Mouse (Mus musculus): Measurements from ENCODE around the gene Ppp2r5b. TPM values are rescaled to one million over a fixed set of nuclear protein-coding genes. Genes with fewer than 3 reads are reported as not detected.

Gene Ppp2r5b
- polyA plus RNA-seq, 1 experiment: 133 TPM

- peak; percentile 99 for DNase-seq (ENCODE audit: low read depth)
- peak; percentile 84 for TF ChIP-seq CTCF (IDR thresholded peaks at IDR 0.05; ENCODE audit: borderline replicate concordance, extremely low read depth, insufficient read depth, insufficient read length)
- peak; percentile 77 for TF ChIP-seq POLR2A (IDR thresholded peaks at IDR 0.05; ENCODE audit: borderline replicate concordance, extremely low read depth, insufficient read depth, insufficient read length, poor library complexity, severe bottlenecking)
Observed at GRCm38 (mm10) chr19:6276426-6277421, 41.1 kb upstream of the Ppp2r5b start, which contains the start of gene Ehd1. TSS of gene Ehd1 (plus strand) at chr19:6276725.

GRCm38 (mm10) chr19:6275740-6276389, 40.2 kb upstream of the Ppp2r5b start:
- TF ChIP-seq POLR2A (IDR thresholded peaks at IDR 0.05; ENCODE audit: borderline replicate concordance, extremely low read depth, insufficient read depth, insufficient read length, poor library complexity, severe bottlenecking) (no peak), CTCF (IDR thresholded peaks at IDR 0.05; ENCODE audit: borderline replicate concordance, extremely low read depth, insufficient read depth, insufficient read length) (no peak)
- no peak for DNase-seq (ENCODE audit: low read depth)

- no peak for DNase-seq (ENCODE audit: low read depth)
- TF ChIP-seq POLR2A (IDR thresholded peaks at IDR 0.05; ENCODE audit: borderline replicate concordance, extremely low read depth, insufficient read depth, insufficient read length, poor library complexity, severe bottlenecking) (no peak), CTCF (IDR thresholded peaks at IDR 0.05; ENCODE audit: borderline replicate concordance, extremely low read depth, insufficient read depth, insufficient read length) (no peak)
Observed at GRCm38 (mm10) chr19:6273998-6274608, 38.4 kb upstream of the Ppp2r5b start.

- TF ChIP-seq POLR2A (IDR thresholded peaks at IDR 0.05; ENCODE audit: borderline replicate concordance, extremely low read depth, insufficient read depth, insufficient read length, poor library complexity, severe bottlenecking) (no peak), CTCF (IDR thresholded peaks at IDR 0.05; ENCODE audit: borderline replicate concordance, extremely low read depth, insufficient read depth, insufficient read length) (no peak)
- DNase-seq (ENCODE audit: low read depth): no peak
Observed at GRCm38 (mm10) chr19:6273592-6273991, 37.9 kb upstream of the Ppp2r5b start.

GRCm38 (mm10) chr19:6272738-6273137, 37.1 kb upstream of the Ppp2r5b start:
- no peak for DNase-seq (ENCODE audit: low read depth)
- TF ChIP-seq POLR2A (IDR thresholded peaks at IDR 0.05; ENCODE audit: borderline replicate concordance, extremely low read depth, insufficient read depth, insufficient read length, poor library complexity, severe bottlenecking) (no peak), CTCF (IDR thresholded peaks at IDR 0.05; ENCODE audit: borderline replicate concordance, extremely low read depth, insufficient read depth, insufficient read length) (no peak)

GRCm38 (mm10) chr19:6272053-6272452, 36.4 kb upstream of the Ppp2r5b start:
- DNase-seq (ENCODE audit: low read depth): no peak
- TF ChIP-seq CTCF (IDR thresholded peaks at IDR 0.05; ENCODE audit: borderline replicate concordance, extremely low read depth, insufficient read depth, insufficient read length): no peak
- no peak for TF ChIP-seq POLR2A (IDR thresholded peaks at IDR 0.05; ENCODE audit: borderline replicate concordance, extremely low read depth, insufficient read depth, insufficient read length, poor library complexity, severe bottlenecking)

- no peak for TF ChIP-seq CTCF (IDR thresholded peaks at IDR 0.05; ENCODE audit: borderline replicate concordance, extremely low read depth, insufficient read depth, insufficient read length)
- TF ChIP-seq POLR2A (IDR thresholded peaks at IDR 0.05; ENCODE audit: borderline replicate concordance, extremely low read depth, insufficient read depth, insufficient read length, poor library complexity, severe bottlenecking): no peak
- DNase-seq (ENCODE audit: low read depth): no peak
Observed at GRCm38 (mm10) chr19:6271206-6271605, 35.5 kb upstream of the Ppp2r5b start.

- no peak for TF ChIP-seq POLR2A (IDR thresholded peaks at IDR 0.05; ENCODE audit: borderline replicate concordance, extremely low read depth, insufficient read depth, insufficient read length, poor library complexity, severe bottlenecking)
- TF ChIP-seq CTCF (IDR thresholded peaks at IDR 0.05; ENCODE audit: borderline replicate concordance, extremely low read depth, insufficient read depth, insufficient read length): no peak
- no peak for DNase-seq (ENCODE audit: low read depth)
Observed at GRCm38 (mm10) chr19:6270661-6271060, 35.0 kb upstream of the Ppp2r5b start.

- no peak for DNase-seq (ENCODE audit: low read depth)
- no peak for TF ChIP-seq CTCF (IDR thresholded peaks at IDR 0.05; ENCODE audit: borderline replicate concordance, extremely low read depth, insufficient read depth, insufficient read length)
- no peak for TF ChIP-seq POLR2A (IDR thresholded peaks at IDR 0.05; ENCODE audit: borderline replicate concordance, extremely low read depth, insufficient read depth, insufficient read length, poor library complexity, severe bottlenecking)
Observed at GRCm38 (mm10) chr19:6269798-6270475, 34.3 kb upstream of the Ppp2r5b start.

GRCm38 (mm10) chr19:6268670-6269132, 33.0 kb upstream of the Ppp2r5b start:
- TF ChIP-seq POLR2A (IDR thresholded peaks at IDR 0.05; ENCODE audit: borderline replicate concordance, extremely low read depth, insufficient read depth, insufficient read length, poor library complexity, severe bottlenecking): no peak
- TF ChIP-seq CTCF (IDR thresholded peaks at IDR 0.05; ENCODE audit: borderline replicate concordance, extremely low read depth, insufficient read depth, insufficient read length): no peak
- no peak for DNase-seq (ENCODE audit: low read depth)

All from brain, embryonic 14.5 days (tissue).